Mouse (Mus musculus) lung, embryonic 14.5 days (tissue): Measurements from ENCODE around the gene Mylk. TPM values are rescaled to one million over a fixed set of nuclear protein-coding genes. Genes with fewer than 3 reads are reported as not detected.

Experiments used
- ATAC-seq: fragments of 200-750 bp; cut with Nextera tagmentation; 2 replicates; pipeline ENCODE4 v1.8.0; 2017; ENCODE audit warnings: mild to moderate bottlenecking, moderate TSS enrichment, moderate library complexity; ENCODE audit not compliant: insufficient read depth
- DNase-seq: peaks from one replicate; pipeline ENCODE4 v3.0.0-alpha.2; 2015
- H3K27ac ChIP-seq: fragments of 300-500 bp; sonication (generic); 2 replicates; pipeline ENCODE4 v1.5.1; 2014; ENCODE audit warnings: low read depth, mild to moderate bottlenecking, moderate library complexity
- H3K27me3 ChIP-seq: fragments of 300-500 bp; sonication (generic); 2 replicates; pipeline ENCODE4 v1.6.1; 2014; ENCODE audit warnings: low read length, control low read depth; ENCODE audit not compliant: insufficient read depth
- H3K36me3 ChIP-seq: fragments of 300-500 bp; sonication (generic); 2 replicates; pipeline ENCODE4 v1.6.1; 2014; ENCODE audit warnings: control low read depth; ENCODE audit not compliant: insufficient read depth
- H3K4me1 ChIP-seq: fragments of 300-500 bp; sonication (generic); 2 replicates; pipeline ENCODE4 v1.6.1; 2014; ENCODE audit warnings: antibody characterized with exemption, control low read depth; ENCODE audit not compliant: insufficient read depth
- H3K4me2 ChIP-seq: fragments of 300-500 bp; sonication (generic); 2 replicates; pipeline ENCODE4 v1.6.1; 2014; ENCODE audit warnings: mild to moderate bottlenecking
- H3K4me3 ChIP-seq: fragments of 300-500 bp; sonication (generic); 2 replicates; pipeline ENCODE4 v1.5.1; 2014; ENCODE audit warnings: low read depth, low read length
- H3K9ac ChIP-seq: fragments of 300-500 bp; sonication (generic); 2 replicates; pipeline ENCODE4 v1.6.1; 2014
- H3K9me3 ChIP-seq: fragments of 300-500 bp; sonication (generic); 2 replicates; pipeline ENCODE4 v1.6.1; 2016; ENCODE audit warnings: low read depth, low read length, control low read depth
- CTCF ChIP-seq: IDR thresholded peaks from 2 replicates; pipeline ENCODE4 v1.5.1; 2016; ENCODE audit warnings: antibody characterized with exemption, low read depth
- WGBS: fragments of 180-500 bp; shearing (Covaris S2); extraction: QIAGEN DNeasy Blood & Tissue Kit; methylation state at CpG from one replicate; pipeline ENCODE4 v1.1.7; 2014; 5-methylcytosine and 5-hydroxymethylcytosine counted together
- polyA plus RNA-seq: library from polyadenylated mRNA; unstranded; fragments of >200 nt; fragmentation: Nextera tagmentation; extraction: Ambion mirVana; gene quantifications from 2 replicates; pipeline ENCODE4 v1.2.1, GENCODE M21; 2014

The Mylk gene
- polyA plus RNA-seq, 1 experiment from 2014 or later, result 122 TPM

- 24% methylated on average over 10 of the region's 10 CpGs for WGBS
- Histone ChIP-seq H3K27ac (peak overlapping the region; percentile 95), H3K9me3 (no peaks in the 10 kb centered on the region), H3K4me3 (peak overlapping the region; percentile 52), H3K27me3 (no peaks in the 10 kb centered on the region), H3K4me1 (peaks cover 27% of the 10 kb centered on the region), H3K9ac (peak overlapping the region; percentile 65), H3K4me2 (peak overlapping the region; percentile 76), H3K36me3 (0 out of 2 replicates have a peak, but pooled peaks cover 4% of the 10 kb centered on the region)
- DNase-seq (peak; percentile 85), ATAC-seq (peak; percentile 85)
- TF ChIP-seq CTCF, result no peak
These were observed 176.3 kb downstream of the Mylk start for GRCm38 (mm10) chr16:34921319-34921718.

GRCm38 (mm10) chr16:34923630-34924029 is 178.6 kb downstream of the Mylk start:
- DNase-seq, result no peak
- peak overlapping the region; percentile 76 for H3K4me2 ChIP-seq
- TF ChIP-seq CTCF, result no peak
- WGBS, result 31% methylated on average over 9 of the region's 9 CpGs
- peaks cover 42% of the 10 kb centered on the region for H3K4me1 ChIP-seq
- H3K4me3 ChIP-seq, result peak overlapping the region; percentile 52
- H3K9me3 ChIP-seq, result no peaks in the 10 kb centered on the region
- peak overlapping the region; percentile 65 for H3K9ac ChIP-seq
- H3K27me3 ChIP-seq, result no peaks in the 10 kb centered on the region
- ATAC-seq, result no peak
- peak overlapping the region; percentile 88 for H3K27ac ChIP-seq
- peaks cover 20% of the 10 kb centered on the region; the same call in 1 of the 2 replicates for H3K36me3 ChIP-seq

GRCm38 (mm10) chr16:34924324-34924723 is 179.3 kb downstream of the Mylk start:
- WGBS, result 50% methylated on average over 5 of the region's 5 CpGs
- Histone ChIP-seq H3K9ac (peak overlapping the region; percentile 65), H3K4me3 (peak overlapping the region; percentile 52)

GRCm38 (mm10) chr16:34924937-34925618 is 180.1 kb downstream of the Mylk start:
- no peak for TF ChIP-seq CTCF
- H3K9me3 ChIP-seq, result no peaks in the 10 kb centered on the region
- WGBS, result 26% methylated on average over 6 of the region's 6 CpGs
- peaks cover 30% of the 10 kb centered on the region for H3K36me3 ChIP-seq
- peak overlapping the region; percentile 88 for H3K27ac ChIP-seq
- peak; percentile 9; the same call in 1 of the 2 replicates for ATAC-seq
- peak; percentile 85 for DNase-seq
- H3K4me3 ChIP-seq, result peak overlapping the region; percentile 52
- H3K4me2 ChIP-seq, result peak overlapping the region; percentile 76
- no peaks in the 10 kb centered on the region for H3K27me3 ChIP-seq
- H3K9ac ChIP-seq, result peak overlapping the region; percentile 65
- H3K4me1 ChIP-seq, result peaks cover 46% of the 10 kb centered on the region

More at GRCm38 (mm10) chr16:34924324-34924723, 179.3 kb downstream of the Mylk start:
- H3K27ac ChIP-seq, result peak overlapping the region; percentile 88
- no peaks in the 10 kb centered on the region for H3K9me3 ChIP-seq
- ATAC-seq (no peak), DNase-seq (no peak)
- H3K27me3 ChIP-seq, result no peaks in the 10 kb centered on the region
- H3K4me2 ChIP-seq, result peak overlapping the region; percentile 76
- peaks cover 42% of the 10 kb centered on the region for H3K4me1 ChIP-seq
- no peak for TF ChIP-seq CTCF
- peaks cover 22% of the 10 kb centered on the region; the same call in 1 of the 2 replicates for H3K36me3 ChIP-seq

GRCm38 (mm10) chr16:34926531-34927435 is 181.8 kb downstream of the Mylk start:
- Histone ChIP-seq H3K4me1 (peaks cover 44% of the 10 kb centered on the region), H3K27me3 (no peaks in the 10 kb centered on the region), H3K4me2 (peak overlapping the region; percentile 76), H3K4me3 (no peak overlapping the region), H3K9me3 (no peaks in the 10 kb centered on the region), H3K36me3 (peaks cover 39% of the 10 kb centered on the region), H3K27ac (peak overlapping the region; percentile 84), H3K9ac (peak overlapping the region; percentile 29)
- ATAC-seq (no peak), DNase-seq (peak; percentile 55)
- TF ChIP-seq CTCF, result no peak
- 51% methylated on average over 9 of the region's 9 CpGs for WGBS

- peaks cover 39% of the 10 kb centered on the region for H3K4me1 ChIP-seq
- no peaks in the 10 kb centered on the region for H3K27me3 ChIP-seq
These were observed 184.7 kb downstream of the Mylk start for GRCm38 (mm10) chr16:34929686-34930085.

More at GRCm38 (mm10) chr16:34929686-34930085, 184.7 kb downstream of the Mylk start:
- no peak for ATAC-seq
- whole genome bisulfite sequencing, result 58% methylated on average over 8 of the region's 8 CpGs
- H3K27ac ChIP-seq, result peak overlapping the region; percentile 80; the same call in 1 of the 2 replicates
- peaks cover 52% of the 10 kb centered on the region for H3K36me3 ChIP-seq
- H3K4me2 ChIP-seq, result no peak overlapping the region
- no peaks in the 10 kb centered on the region for H3K9me3 ChIP-seq
- DNase-seq, result no peak
- H3K4me3 ChIP-seq, result no peak overlapping the region
- TF ChIP-seq CTCF, result no peak
- no peak overlapping the region for H3K9ac ChIP-seq
